In the genomic region with DNA sequence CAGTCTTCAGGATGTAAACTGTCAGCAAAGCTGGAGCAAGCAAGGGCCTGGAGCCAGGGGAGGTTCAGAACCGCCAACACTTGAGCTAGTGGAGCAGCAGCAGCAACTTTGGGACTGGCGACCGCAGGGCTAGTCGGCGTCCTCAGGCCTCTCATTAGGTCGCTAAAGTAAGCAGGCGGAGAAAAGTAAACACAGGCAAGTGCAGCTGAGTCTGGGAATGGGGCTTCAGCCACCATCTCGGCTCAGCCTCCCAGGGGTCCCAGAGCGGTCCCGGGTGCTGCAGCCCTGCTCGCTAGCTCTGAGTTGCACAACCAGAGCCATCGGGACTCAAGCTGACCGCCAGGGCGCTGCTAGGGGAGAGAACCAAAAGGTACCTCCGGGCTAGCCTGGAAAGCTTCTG, we compare ENCODE assay signal across 8 mouse cellular contexts. TPM values are rescaled to one million over a fixed set of nuclear protein-coding genes. Genes with fewer than 3 reads are reported as not detected.
DNase-seq lines count a peak whose midpoint lies in the region; ATAC-seq and TF ChIP-seq lines count a peak whose summit lies in the region.

No protein-coding gene starts in this region.

- peak overlapping the region; percentile 60 for H3K4me2 ChIP-seq in embryonic facial prominence, embryonic 13.5 days
- H3K4me2 ChIP-seq in heart, embryonic 14.5 days (ENCODE audit: low read length), result peak overlapping the region; percentile 61
- peak overlapping the region; percentile 54 for H3K4me2 ChIP-seq in kidney, postnatal 0 days (ENCODE audit: low read length)
- H3K4me2 ChIP-seq in lung, embryonic 16.5 days (ENCODE audit: low read depth, low read length), result peak overlapping the region; percentile 55

- H3K27me3 ChIP-seq in embryonic facial prominence, embryonic 13.5 days, result peaks cover 17% of the 10 kb centered on the region; the same call in 1 of the 2 replicates
- no peaks in the 10 kb centered on the region for H3K27me3 ChIP-seq in heart, embryonic 14.5 days (ENCODE audit: control insufficient read depth, insufficient read depth, low read length)
- H3K27me3 ChIP-seq in kidney, postnatal 0 days (ENCODE audit: insufficient read depth, low read length), result no peaks in the 10 kb centered on the region
- H3K27me3 ChIP-seq in lung, embryonic 16.5 days (ENCODE audit: control insufficient read depth, insufficient read depth, low read depth, low read length), result no peaks in the 10 kb centered on the region

- H3K4me3 ChIP-seq in embryonic facial prominence, embryonic 13.5 days, result peak overlapping the region; percentile 51
- peak overlapping the region; percentile 52 to 82 for H3K4me3 ChIP-seq in heart, embryonic 14.5 days (ENCODE audit: control insufficient read depth in 1 of 2, insufficient read depth in 1 of 2, low read depth in 1 of 2, low read length in 2 of 2)
- H3K4me3 ChIP-seq in kidney, postnatal 0 days (replicated peaks; ENCODE audit: low read depth, low read length), result peak overlapping the region; percentile 52
- peak overlapping the region; percentile 59 for H3K4me3 ChIP-seq in lung, embryonic 16.5 days (ENCODE audit: low read length)

- 0 out of 2 replicates have a peak, but pooled peaks have one; percentile 18 for TF ChIP-seq CTCF in kidney, postnatal 0 days (IDR thresholded peaks at IDR 0.05; ENCODE audit: low read depth)

- peak; percentile 16 for DNase-seq in ES-CJ7 (ENCODE audit: low read depth, low spot score)
- peak; percentile 59 for DNase-seq in adrenal gland, postnatal 14 days
- DNase-seq in kidney, postnatal 0 days (ENCODE audit: low spot score), result peak; percentile 51
- peak; percentile 8 for DNase-seq in right cerebral cortex, postnatal 4 days
- DNase-seq in natural killer cell, adult 2 months (ENCODE audit: low spot score in 2 of 2), result no peak

- WGBS in embryonic facial prominence, embryonic 13.5 days, result 17% methylated on average over 15 of the region's 15 CpGs
- WGBS in heart, embryonic 14.5 days, result 10% methylated on average over 15 of the region's 15 CpGs
- WGBS in kidney, postnatal 0 days, result 15% methylated on average over 15 of the region's 15 CpGs
- WGBS in lung, embryonic 16.5 days, result 15% methylated on average over 15 of the region's 15 CpGs

- H3K36me3 ChIP-seq in embryonic facial prominence, embryonic 13.5 days, result no peaks in the 10 kb centered on the region
- no peaks in the 10 kb centered on the region for H3K36me3 ChIP-seq in heart, embryonic 14.5 days (ENCODE audit: control insufficient read depth, insufficient read depth, low read length)
- no peaks in the 10 kb centered on the region for H3K36me3 ChIP-seq in kidney, postnatal 0 days (ENCODE audit: insufficient read depth, low read length)
- no peaks in the 10 kb centered on the region for H3K36me3 ChIP-seq in lung, embryonic 16.5 days (ENCODE audit: control insufficient read depth, insufficient read depth, low read length)

- 0 out of 2 replicates have a peak, but pooled peaks cover 2% of the 10 kb centered on the region for H3K4me1 ChIP-seq in embryonic facial prominence, embryonic 13.5 days
- no peaks in the 10 kb centered on the region for H3K4me1 ChIP-seq in heart, embryonic 14.5 days (ENCODE audit: control insufficient read depth in 2 of 2, insufficient read depth in 2 of 2, low read length in 2 of 2)
- no peaks in the 10 kb centered on the region for H3K4me1 ChIP-seq in kidney, postnatal 0 days (replicated peaks; ENCODE audit: insufficient read depth, low read length)
- H3K4me1 ChIP-seq in lung, embryonic 16.5 days (replicated peaks; ENCODE audit: control insufficient read depth, insufficient read depth, low read length), result no peaks in the 10 kb centered on the region

- peak overlapping the region; percentile 71 for H3K9ac ChIP-seq in embryonic facial prominence, embryonic 13.5 days
- H3K9ac ChIP-seq in heart, embryonic 14.5 days (ENCODE audit: low read length), result peak overlapping the region; percentile 75
- peak overlapping the region; percentile 60; the same call in 1 of the 2 replicates for H3K9ac ChIP-seq in kidney, postnatal 0 days (ENCODE audit: low read depth, low read length)
- H3K9ac ChIP-seq in lung, embryonic 16.5 days (ENCODE audit: low read length), result peak overlapping the region; percentile 74

- H3K27ac ChIP-seq in embryonic facial prominence, embryonic 13.5 days, result peak overlapping the region; percentile 83; the same call in 1 of the 2 replicates
- H3K27ac ChIP-seq in heart, embryonic 14.5 days (replicated peaks in 1 of 2; ENCODE audit: control insufficient read depth in 1 of 2, insufficient read depth in 1 of 2, low read depth in 2 of 2, low read length in 2 of 2), result peak overlapping the region; percentile 44 to 86; a peak in 3 of 4 replicates
- peak overlapping the region; percentile 86 for H3K27ac ChIP-seq in kidney, postnatal 0 days
- peak overlapping the region; percentile 74 for H3K27ac ChIP-seq in lung, embryonic 16.5 days (ENCODE audit: low read length)

- no peak for ATAC-seq in embryonic facial prominence, embryonic 13.5 days (ENCODE audit: insufficient number of reproducible peaks, insufficient read depth, low FRiP score, low TSS enrichment, low read depth)
- no peak for ATAC-seq in heart, embryonic 14.5 days (ENCODE audit: insufficient number of reproducible peaks, insufficient read depth, low FRiP score, low read depth)
- ATAC-seq in kidney, postnatal 0 days (replicated peaks; ENCODE audit: low FRiP score, low read depth), result no peak
- peak; percentile 60 for ATAC-seq in lung, embryonic 16.5 days (ENCODE audit: low read depth)

- H3K9me3 ChIP-seq in embryonic facial prominence, embryonic 13.5 days, result no peaks in the 10 kb centered on the region
- H3K9me3 ChIP-seq in heart, embryonic 14.5 days (ENCODE audit: control insufficient read depth, low read length), result no peaks in the 10 kb centered on the region
- no peaks in the 10 kb centered on the region for H3K9me3 ChIP-seq in kidney, postnatal 0 days (replicated peaks; ENCODE audit: low read length)
- no peaks in the 10 kb centered on the region for H3K9me3 ChIP-seq in lung, embryonic 16.5 days (ENCODE audit: control insufficient read depth, low read length)

RNA-seq across cellular contexts. Expression of gene Pls3, which starts 1.2 kb away (rescaled TPM):
- total RNA-seq in adrenal gland, postnatal 14 days (2021), result 60.5 and 61.5 TPM in 2 replicates
- polyA plus RNA-seq in embryonic facial prominence, embryonic 13.5 days (2015; fragmentation: Nextera tagmentation; extraction: Ambion mirVana), result 101 and 107 TPM in 2 replicates
- 61.0 and 61.9 TPM in 2 replicates for polyA plus RNA-seq in heart, embryonic 14.5 days (2014; fragmentation: Nextera tagmentation; extraction: Ambion mirVana)
- polyA plus RNA-seq in kidney, postnatal 0 days (2015; fragmentation: Nextera tagmentation; extraction: Ambion mirVana), result 145 and 153 TPM in 2 replicates
- 183 and 190 TPM in 2 replicates for polyA plus RNA-seq in lung, embryonic 16.5 days (2015; fragmentation: Nextera tagmentation; extraction: Ambion mirVana)

Comparison
In these comparisons a context has a peak if more than half of its experiments do, and no peak if none do; other contexts are left out.
1. DNase-seq: peak in ES-CJ7 (single experiment), adrenal gland, postnatal 14 days (single experiment), kidney, postnatal 0 days (single experiment) and right cerebral cortex, postnatal 4 days (single experiment); none in natural killer cell, adult 2 months (0 of 2).
2. Peak in every context shown above with its lines, with median percentiles within 50 percentile points of each other: H3K27ac ChIP-seq, H3K4me2 ChIP-seq, H3K4me3 ChIP-seq and H3K9ac ChIP-seq.